Mouse (Mus musculus): Measurements from ENCODE around the gene Ankib1.

DNA sequence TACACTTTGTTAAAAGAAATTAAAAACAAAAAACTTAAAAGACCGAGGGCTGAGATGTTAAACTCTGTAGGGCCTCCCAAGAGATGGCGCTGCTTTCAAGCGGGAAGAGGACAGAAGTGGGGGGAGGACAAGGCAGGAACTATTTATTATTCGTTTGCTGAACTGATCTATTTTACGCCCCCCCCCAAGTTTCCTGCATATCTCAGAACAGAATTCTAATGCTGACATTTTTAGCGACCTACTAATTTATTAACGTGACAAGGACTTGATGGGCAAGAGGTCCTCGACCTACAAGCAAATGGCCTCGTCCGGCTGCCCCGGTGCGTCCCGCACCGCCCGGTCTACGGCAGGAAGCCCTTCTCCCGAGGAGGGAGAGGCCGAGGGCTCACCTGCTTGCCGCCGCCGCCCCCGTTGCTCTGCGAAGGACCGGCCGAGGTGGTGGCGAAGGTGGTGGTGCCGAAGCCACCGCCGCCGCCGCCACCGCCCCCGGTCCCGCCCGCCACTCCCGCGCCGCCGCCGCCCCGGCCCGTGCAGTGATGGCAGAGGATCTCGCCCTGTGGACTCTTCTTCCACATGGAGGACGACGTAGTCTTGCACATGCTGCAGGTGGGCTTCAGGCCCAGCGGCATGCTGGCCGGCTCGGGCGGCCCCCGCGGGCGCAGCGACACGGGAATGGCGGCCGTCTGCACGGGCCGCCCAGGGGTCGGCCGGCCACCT, 155.6 kb downstream of the Ankib1 start:
- TF ChIP-seq CTCF (IDR thresholded peaks at IDR 0.05; ENCODE audit: borderline replicate concordance, control insufficient read depth, extremely low read depth, insufficient read depth, low read length, poor library complexity) (no peak), POLR2A (IDR thresholded peaks at IDR 0.05; ENCODE audit: control insufficient read depth, extremely low read depth, insufficient read depth, low read length, poor library complexity) (no peak)
